ENCODE assay signal across 26 mouse cellular contexts in genomic region chr2:147717484-147717947, GRCm38 (mm10).
DNase-seq lines count a peak whose midpoint lies in the region; ATAC-seq lines count a peak whose summit lies in the region.
"Had no signal": no experiment of that assay in that cellular context is flagged by ENCODE, and none has a peak within 500 bp of the region (broad histone marks: within the 10 kb centered on the region; RNA-seq: fewer than 3 reads in every experiment).

No protein-coding gene starts in this region.

- no peaks in the 10 kb centered on the region for H3K4me1 ChIP-seq in kidney, embryonic 15.5 days
- H3K4me1 ChIP-seq in kidney, embryonic 16.5 days (ENCODE audit: insufficient read depth, low read length): no peaks in the 10 kb centered on the region
- no peaks in the 10 kb centered on the region for H3K4me1 ChIP-seq in intestine, embryonic 16.5 days (ENCODE audit: control insufficient read depth, insufficient read depth, low read length)
- H3K4me1 ChIP-seq in limb, embryonic 13.5 days: peaks cover 14% of the 10 kb centered on the region
- no peaks in the 10 kb centered on the region for H3K4me1 ChIP-seq in midbrain, embryonic 13.5 days (replicated peaks)
- H3K4me1 ChIP-seq: embryonic facial prominence, embryonic 12.5 days; embryonic facial prominence, embryonic 15.5 days; heart, embryonic 12.5 days; heart, embryonic 15.5 days; hindbrain, embryonic 10.5 days; hindbrain, embryonic 13.5 days had no signal

- H3K36me3 ChIP-seq in kidney, embryonic 15.5 days: no peaks in the 10 kb centered on the region
- H3K36me3 ChIP-seq in kidney, embryonic 16.5 days (ENCODE audit: insufficient read depth, low read length): no peaks in the 10 kb centered on the region
- H3K36me3 ChIP-seq in intestine, embryonic 16.5 days (ENCODE audit: control insufficient read depth, insufficient read depth, low read length): no peaks in the 10 kb centered on the region
- no peaks in the 10 kb centered on the region for H3K36me3 ChIP-seq in limb, embryonic 13.5 days
- no peaks in the 10 kb centered on the region for H3K36me3 ChIP-seq in midbrain, embryonic 13.5 days
- H3K36me3 ChIP-seq: embryonic facial prominence, embryonic 12.5 days; embryonic facial prominence, embryonic 15.5 days; heart, embryonic 12.5 days; heart, embryonic 15.5 days; hindbrain, embryonic 10.5 days; hindbrain, embryonic 13.5 days had no signal

- 58% methylated on average over 12 of the region's 12 CpGs for WGBS in kidney, embryonic 15.5 days
- WGBS in kidney, embryonic 16.5 days: 63% methylated on average over 12 of the region's 12 CpGs
- 62% methylated on average over 12 of the region's 12 CpGs for WGBS in intestine, embryonic 16.5 days
- WGBS in limb, embryonic 13.5 days: 43% methylated on average over 12 of the region's 12 CpGs
- WGBS in midbrain, embryonic 13.5 days: 95% methylated on average over 12 of the region's 12 CpGs

- DNase-seq in right cerebral cortex, adult 18-20 months: no peak
- DNase-seq: adrenal gland, adult 2 months; adrenal gland, postnatal 14 days; cerebellum, adult 11 months; cerebellum, adult 2 months; cerebellum, adult 9-11 months; cerebellum, postnatal 25 days; forebrain, postnatal 0 days; gastrocnemius, adult 2 months; gastrocnemius, postnatal 14 days; heart, adult 11 months; heart, postnatal 10 days; heart, postnatal 36 days had no signal

- no peak overlapping the region for H3K4me3 ChIP-seq in kidney, embryonic 15.5 days (replicated peaks)
- H3K4me3 ChIP-seq in kidney, embryonic 16.5 days (ENCODE audit: low read length): no peak overlapping the region
- H3K4me3 ChIP-seq in intestine, embryonic 16.5 days (ENCODE audit: low read length): no peak overlapping the region
- H3K4me3 ChIP-seq in limb, embryonic 13.5 days: no peak overlapping the region
- no peak overlapping the region for H3K4me3 ChIP-seq in midbrain, embryonic 13.5 days (replicated peaks)
- H3K4me3 ChIP-seq: embryonic facial prominence, embryonic 12.5 days; embryonic facial prominence, embryonic 15.5 days; gastrocnemius, adult 2 months; heart, embryonic 12.5 days; heart, embryonic 15.5 days; hindbrain, embryonic 10.5 days; hindbrain, embryonic 13.5 days had no signal

- no peak overlapping the region for H3K9ac ChIP-seq in kidney, embryonic 15.5 days
- no peak overlapping the region for H3K9ac ChIP-seq in kidney, embryonic 16.5 days (replicated peaks; ENCODE audit: low read length)
- no peak overlapping the region for H3K9ac ChIP-seq in intestine, embryonic 16.5 days (ENCODE audit: low read depth, low read length)
- no peak overlapping the region for H3K9ac ChIP-seq in limb, embryonic 13.5 days
- no peak overlapping the region for H3K9ac ChIP-seq in midbrain, embryonic 13.5 days (replicated peaks)
- H3K9ac ChIP-seq: embryonic facial prominence, embryonic 12.5 days; embryonic facial prominence, embryonic 15.5 days; forebrain, postnatal 0 days; heart, embryonic 12.5 days; heart, embryonic 15.5 days; hindbrain, embryonic 13.5 days had no signal

- no peak overlapping the region for H3K4me2 ChIP-seq in kidney, embryonic 15.5 days
- H3K4me2 ChIP-seq in kidney, embryonic 16.5 days (replicated peaks; ENCODE audit: low read depth, low read length): no peak overlapping the region
- no peak overlapping the region for H3K4me2 ChIP-seq in intestine, embryonic 16.5 days (ENCODE audit: low read depth, low read length)
- H3K4me2 ChIP-seq in limb, embryonic 13.5 days (replicated peaks): no peak overlapping the region
- no peak overlapping the region for H3K4me2 ChIP-seq in midbrain, embryonic 13.5 days (replicated peaks)
- H3K4me2 ChIP-seq: embryonic facial prominence, embryonic 12.5 days; embryonic facial prominence, embryonic 15.5 days; heart, embryonic 12.5 days; heart, embryonic 15.5 days; hindbrain, embryonic 13.5 days had no signal

- no peaks in the 10 kb centered on the region for H3K27me3 ChIP-seq in kidney, embryonic 15.5 days
- no peaks in the 10 kb centered on the region for H3K27me3 ChIP-seq in kidney, embryonic 16.5 days (ENCODE audit: insufficient read depth, low read length)
- no peaks in the 10 kb centered on the region for H3K27me3 ChIP-seq in intestine, embryonic 16.5 days (replicated peaks; ENCODE audit: control insufficient read depth, insufficient read depth, low read length)
- H3K27me3 ChIP-seq in limb, embryonic 13.5 days: peaks cover 49% of the 10 kb centered on the region
- H3K27me3 ChIP-seq in midbrain, embryonic 13.5 days: no peaks in the 10 kb centered on the region
- H3K27me3 ChIP-seq: embryonic facial prominence, embryonic 12.5 days; embryonic facial prominence, embryonic 15.5 days; heart, embryonic 12.5 days; heart, embryonic 15.5 days had no signal

- H3K9me3 ChIP-seq in kidney, embryonic 15.5 days (replicated peaks): no peaks in the 10 kb centered on the region
- no peaks in the 10 kb centered on the region for H3K9me3 ChIP-seq in kidney, embryonic 16.5 days (ENCODE audit: low read length)
- H3K9me3 ChIP-seq in intestine, embryonic 16.5 days (ENCODE audit: control insufficient read depth, low read length): no peaks in the 10 kb centered on the region
- H3K9me3 ChIP-seq in limb, embryonic 13.5 days: no peaks in the 10 kb centered on the region
- no peaks in the 10 kb centered on the region for H3K9me3 ChIP-seq in midbrain, embryonic 13.5 days
- H3K9me3 ChIP-seq: embryonic facial prominence, embryonic 12.5 days; embryonic facial prominence, embryonic 15.5 days; heart, embryonic 12.5 days; heart, embryonic 15.5 days; hindbrain, embryonic 10.5 days; hindbrain, embryonic 13.5 days had no signal

- no peak overlapping the region for H3K27ac ChIP-seq in kidney, embryonic 15.5 days
- H3K27ac ChIP-seq in kidney, embryonic 16.5 days (ENCODE audit: low read length): no peak overlapping the region
- H3K27ac ChIP-seq in intestine, embryonic 16.5 days (ENCODE audit: low read length): no peak overlapping the region
- H3K27ac ChIP-seq in limb, embryonic 13.5 days: no peak overlapping the region
- no peak overlapping the region for H3K27ac ChIP-seq in midbrain, embryonic 13.5 days
- H3K27ac ChIP-seq: embryonic facial prominence, embryonic 12.5 days; embryonic facial prominence, embryonic 15.5 days; gastrocnemius, adult 2 months; heart, embryonic 15.5 days; hindbrain, embryonic 10.5 days; hindbrain, embryonic 13.5 days had no signal

- ATAC-seq in kidney, embryonic 15.5 days (replicated peaks; ENCODE audit: low FRiP score): peak; percentile 52; the same call in 1 of the 2 replicates
- no peak for ATAC-seq in kidney, embryonic 16.5 days (ENCODE audit: low FRiP score, low TSS enrichment)
- peak; percentile 71 for ATAC-seq in intestine, embryonic 16.5 days
- ATAC-seq in limb, embryonic 13.5 days (ENCODE audit: low FRiP score, low read depth): peak; percentile 80
- ATAC-seq in midbrain, embryonic 13.5 days: no peak
- ATAC-seq: CD4-positive, CD25-positive, alpha-beta regulatory T cell, adult 4 months; forebrain, embryonic 14.5 days; forebrain, postnatal 0 days had no signal

Comparison
In these comparisons a context has a peak if more than half of its experiments do, and no peak if none do; other contexts are left out.
1. ATAC-seq: peak in kidney, embryonic 15.5 days (single experiment), intestine, embryonic 16.5 days (single experiment) and limb, embryonic 13.5 days (single experiment); none in kidney, embryonic 16.5 days (single experiment) and midbrain, embryonic 13.5 days (single experiment).